Mouse (Mus musculus) heart, embryonic 14.5 days (tissue): ENCODE data around the gene Ankrd39. TPM values are rescaled to one million over a fixed set of nuclear protein-coding genes. Genes with fewer than 3 reads are reported as not detected.

Experiments used
- microRNA-seq: library from miRNA; unstranded; fragments of <30 nt; microRNA quantifications from one replicate; pipeline ENCODE4, GENCODE M21; 2016
- polyA plus RNA-seq: library from polyadenylated mRNA; unstranded; fragments of >200 nt; fragmentation: Nextera tagmentation; extraction: Ambion mirVana; gene quantifications from 2 replicates; pipeline ENCODE4 v1.2.1, GENCODE M21; 2014

The Ankrd39 gene
- polyA plus RNA-seq, 1 experiment from 2014 or later: 27.2 TPM

Small RNAs within 50 kb of the gene (microRNA-seq; reads per million reads assigned to microRNA genes)
- gene Gm47280: not detected

Other genes with a start within 250 kb of the Ankrd39 start
- 10.3 and 12.5 TPM in 2 replicates for gene Arid5a, start 239.7 kb downstream of the Ankrd39 start, polyA plus RNA-seq
- 40.8 and 43.4 TPM in 2 replicates for gene Kansl3, start 178.3 kb downstream of the Ankrd39 start, polyA plus RNA-seq
- 0.61 and 0.63 TPM in 2 replicates for gene Fer1l5, start 175.2 kb downstream of the Ankrd39 start, polyA plus RNA-seq
- 31.0 and 35.7 TPM in 2 replicates for gene Lman2l, start 102.2 kb downstream of the Ankrd39 start, polyA plus RNA-seq
- 4.5 and 5.9 TPM in 2 replicates for gene Cnnm4, start 75.8 kb downstream of the Ankrd39 start, polyA plus RNA-seq
- 3.7 and 3.9 TPM in 2 replicates for gene Cnnm3, start 35.6 kb downstream of the Ankrd39 start, polyA plus RNA-seq
- 18.9 and 19.4 TPM in 2 replicates for gene Ankrd23, start 10.6 kb downstream of the Ankrd39 start, polyA plus RNA-seq
- gene Gm42417, start 8.0 kb downstream of the Ankrd39 start, polyA plus RNA-seq: not detected in 2 replicates
- gene Sema4c, start 10.9 kb upstream of the Ankrd39 start, polyA plus RNA-seq: 1.3 and 1.6 TPM in 2 replicates
- 1.8 and 3.1 TPM in 2 replicates for gene Fam178b, start 135.7 kb upstream of the Ankrd39 start, polyA plus RNA-seq
- gene Cox5b, start 144.0 kb upstream of the Ankrd39 start, polyA plus RNA-seq: 1,570 and 1,612 TPM in 2 replicates
- gene 4933424G06Rik, start 162.7 kb upstream of the Ankrd39 start, polyA plus RNA-seq: 0.18 TPM in 1 of 2 replicates, not detected in the other
- 74.4 and 79.1 TPM in 2 replicates for gene Actr1b, start 167.0 kb upstream of the Ankrd39 start, polyA plus RNA-seq
- 0.20 and 0.23 TPM in 2 replicates for gene Zap70, start 214.4 kb upstream of the Ankrd39 start, polyA plus RNA-seq